Mouse (Mus musculus): ENCODE data around the gene Tmem120b.

DNA sequence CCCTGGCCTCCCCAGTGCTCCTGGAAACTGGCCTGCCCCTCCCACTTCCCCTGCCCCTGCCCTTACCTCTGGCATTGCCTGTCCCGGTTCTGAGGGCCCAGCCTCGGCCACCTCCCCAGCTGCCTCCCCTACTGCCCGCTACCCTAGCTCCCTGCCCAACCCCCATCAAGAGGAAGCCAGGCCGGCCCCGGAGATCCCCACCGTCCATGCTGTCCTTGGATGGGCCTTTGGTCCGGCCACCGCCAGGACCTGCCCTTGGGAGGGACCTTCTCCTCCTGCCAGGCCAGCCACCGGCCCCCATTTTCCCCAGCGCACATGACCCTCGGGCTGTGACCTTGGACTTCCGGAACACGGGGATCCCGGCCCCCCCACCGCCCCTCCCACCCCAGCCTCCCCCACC lies 92.1 kb downstream of the Tmem120b start:
- TF ChIP-seq CTCF (IDR thresholded peaks at IDR 0.05; ENCODE audit: insufficient read depth, low read depth, low read length) (no peak), POLR2A (IDR thresholded peaks at IDR 0.05; ENCODE audit: insufficient read depth, low read depth, low read length) (no peak)

All from olfactory bulb, adult 2 months (tissue).